Mouse (Mus musculus) testis, adult 2 months (tissue): ENCODE results near the gene Ulk3.

ENCODE experiments used
- CTCF ChIP-seq: fragments of 200-500 bp; IDR thresholded peaks from 2 replicates; pipeline ENCODE4 v1.5.1; 2012; ENCODE audit warnings: low read depth, mild to moderate bottlenecking, inconsistent platforms, low read length, moderate library complexity; ENCODE audit not compliant: control insufficient read depth, insufficient read depth, insufficient replicate concordance
- POLR2A ChIP-seq: fragments of 200-500 bp; IDR thresholded peaks from 2 replicates; pipeline ENCODE4 v1.6.1; 2012; ENCODE audit warnings: low read depth, mild to moderate bottlenecking, inconsistent platforms, low read length, moderate library complexity; ENCODE audit not compliant: control insufficient read depth

- no peak for TF ChIP-seq CTCF
- TF ChIP-seq POLR2A: no peak
Observed at GRCm38 (mm10) chr9:57637272-57637671, 48.0 kb downstream of the Ulk3 start.
